Mouse (Mus musculus) G1E (cell line): Measurements from ENCODE around the gene Foxl1. TPM values are rescaled to one million over a fixed set of nuclear protein-coding genes. Genes with fewer than 3 reads are reported as not detected.

Experiments
- ATAC-seq: 2 replicates; pipeline ENCODE4 v1.8.0; 2016; ENCODE audit warnings: mild to moderate bottlenecking; ENCODE audit not compliant: insufficient number of reproducible peaks, poor library complexity, low FRiP score, severe bottlenecking; ENCODE audit errors: extremely low read depth
- DNase-seq: peaks from one replicate; pipeline ENCODE4 v3.0.0; 2012; ENCODE audit warnings: low spot score
- H3K27me3 ChIP-seq: 2 replicates; pipeline ENCODE4 v1.6.1; 2012; ENCODE audit warnings: mild to moderate bottlenecking, low read length, inconsistent platforms; ENCODE audit not compliant: insufficient read depth
- H3K36me3 ChIP-seq: replicated peaks from 2 replicates; pipeline ENCODE3; 2012; ENCODE audit warnings: mild to moderate bottlenecking, inconsistent platforms
- H3K4me1 ChIP-seq: 2 replicates; pipeline ENCODE4 v1.6.1; 2012; ENCODE audit warnings: low read depth, low read length, inconsistent platforms, mixed read lengths; ENCODE audit not compliant: insufficient read depth
- H3K4me3 ChIP-seq: 2 replicates; pipeline ENCODE4 v1.5.1; 2012; ENCODE audit warnings: low read depth, mild to moderate bottlenecking, inconsistent platforms, low read length, moderate library complexity, mixed read lengths
- H3K9me3 ChIP-seq: replicated peaks from 2 replicates; pipeline ENCODE4 v1.6.1; 2012; ENCODE audit warnings: inconsistent platforms
- CTCF ChIP-seq: IDR thresholded peaks from 2 replicates; pipeline ENCODE4 v1.5.1; 2012; ENCODE audit warnings: low read depth, low read length, inconsistent platforms, mixed read lengths
- GATA1 ChIP-seq: IDR thresholded peaks from 2 replicates; pipeline ENCODE4 v1.6.1; 2012; ENCODE audit warnings: borderline replicate concordance, low read length, inconsistent platforms, mixed read lengths
- GATA2 ChIP-seq: IDR thresholded peaks from 2 replicates; pipeline ENCODE4 v1.6.1; 2012; ENCODE audit warnings: low read depth, low read length, inconsistent platforms, borderline replicate concordance
- POLR2AphosphoS5 ChIP-seq: IDR thresholded peaks from 2 replicates; pipeline ENCODE4 v1.6.1; 2012; ENCODE audit warnings: low read depth, low read length, inconsistent platforms; ENCODE audit not compliant: insufficient replicate concordance
- TAL1 ChIP-seq: conservative IDR thresholded peaks from 2 replicates; pipeline ENCODE4 v1.6.1; 2012; ENCODE audit warnings: low read depth, low read length, inconsistent platforms, mixed read lengths
- polyA plus RNA-seq: library from polyadenylated mRNA; stranded (reverse); fragments of >175 nt; gene quantifications from 2 replicates; pipeline ENCODE4 v1.2.3, GENCODE M21; 2012
- total RNA-seq, 2 experiments: library from RNA; stranded (forward) in 1 of 2; stranded (reverse) in 1 of 2; fragments of 200-1000 nt in 1 of 2; fragments of >200 nt in 1 of 2; fragmentation: Nextera tagmentation in 1 of 2; gene quantifications; 2 replicates each; pipeline ENCODE4 v1.2.3; 2014 to 2017

Gene Foxl1
- total and polyA plus RNA-seq, 3 experiments, result not detected

DNA sequence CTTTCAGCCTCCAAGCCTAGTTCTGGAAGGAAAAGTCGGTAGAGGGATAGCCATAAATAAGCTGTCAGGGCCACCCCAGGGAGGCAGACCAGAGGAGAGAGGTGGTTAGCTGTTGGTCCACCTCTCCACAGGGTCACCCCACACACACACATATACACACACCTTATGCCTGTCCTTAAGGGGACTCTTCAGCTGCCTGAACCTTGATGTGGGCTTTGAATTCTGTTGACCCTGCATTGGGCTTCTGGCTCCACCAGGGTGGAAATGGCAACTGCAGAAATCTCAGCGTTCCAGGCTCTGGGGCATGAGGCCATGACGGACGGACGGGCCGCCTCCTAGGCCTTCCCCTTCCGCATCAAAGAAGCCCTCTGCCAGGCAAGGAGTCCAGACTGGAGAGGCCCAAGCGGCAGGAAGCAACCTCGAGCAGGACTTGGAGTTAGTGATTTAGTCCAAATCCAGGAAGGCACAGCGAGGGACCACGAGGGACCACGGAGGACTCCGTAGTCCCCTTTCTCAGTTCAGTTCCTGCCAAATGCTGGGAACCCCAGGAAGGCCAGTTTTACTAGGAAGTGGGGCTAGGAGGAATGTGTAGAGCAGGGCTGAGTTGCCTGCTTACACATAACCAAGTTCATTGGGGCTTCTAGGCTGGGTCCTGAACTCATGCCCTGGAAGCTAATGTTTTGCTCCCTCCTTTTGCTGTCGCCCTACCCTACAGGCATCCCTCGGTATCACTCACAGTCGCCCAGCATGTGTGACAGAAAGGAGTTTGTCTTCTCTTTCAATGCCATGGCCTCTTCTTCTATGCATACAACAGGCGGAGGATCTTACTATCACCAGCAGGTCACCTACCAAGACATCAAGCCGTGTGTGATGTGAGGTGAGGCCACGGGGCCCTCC, 41.5 kb upstream of the Foxl1 start:
- no peak overlapping the region for H3K4me3 ChIP-seq
- H3K36me3 ChIP-seq, result no peaks in the 10 kb centered on the region
- no peaks in the 10 kb centered on the region for H3K4me1 ChIP-seq
- TF ChIP-seq GATA2, result no peak
- no peak for TF ChIP-seq POLR2AphosphoS5
- TF ChIP-seq GATA1, result no peak
- no peak for TF ChIP-seq CTCF
- TF ChIP-seq TAL1, result no peak
- ATAC-seq (no peak), DNase-seq (no peak)
- peaks cover 74% of the 10 kb centered on the region for H3K9me3 ChIP-seq
- peaks cover 14% of the 10 kb centered on the region; the same call in 1 of the 2 replicates for H3K27me3 ChIP-seq

DNA sequence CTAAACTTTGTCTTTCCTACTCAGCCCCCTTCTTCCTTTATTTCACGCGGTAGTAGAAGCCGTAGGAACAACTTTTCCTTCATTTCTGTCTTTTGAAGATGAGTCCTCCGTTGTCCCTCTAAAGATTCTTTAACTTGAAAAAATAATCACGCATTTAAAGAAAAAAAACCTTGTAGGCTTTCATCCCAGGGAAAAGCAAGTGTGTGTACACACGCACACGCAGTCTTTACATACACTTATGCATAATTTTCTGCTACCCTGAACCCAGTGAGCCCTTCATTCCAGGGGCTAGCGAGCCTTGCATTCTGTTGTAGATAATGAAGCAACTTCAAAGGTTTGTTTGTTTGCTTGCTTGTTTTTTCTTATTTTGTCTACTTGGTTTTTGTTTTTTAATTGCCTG, 39.5 kb upstream of the Foxl1 start:
- H3K9me3 ChIP-seq, result peaks cover 54% of the 10 kb centered on the region
- H3K4me1 ChIP-seq, result 0 out of 2 replicates have a peak, but pooled peaks cover 3% of the 10 kb centered on the region
- peaks cover 20% of the 10 kb centered on the region; the same call in 1 of the 2 replicates for H3K27me3 ChIP-seq
- no peaks in the 10 kb centered on the region for H3K36me3 ChIP-seq
- no peak for DNase-seq
- H3K4me3 ChIP-seq, result no peak overlapping the region
- ATAC-seq, result no peak
- TF ChIP-seq TAL1 (no peak), GATA2 (no peak), GATA1 (no peak), CTCF (no peak), POLR2AphosphoS5 (no peak)

DNA sequence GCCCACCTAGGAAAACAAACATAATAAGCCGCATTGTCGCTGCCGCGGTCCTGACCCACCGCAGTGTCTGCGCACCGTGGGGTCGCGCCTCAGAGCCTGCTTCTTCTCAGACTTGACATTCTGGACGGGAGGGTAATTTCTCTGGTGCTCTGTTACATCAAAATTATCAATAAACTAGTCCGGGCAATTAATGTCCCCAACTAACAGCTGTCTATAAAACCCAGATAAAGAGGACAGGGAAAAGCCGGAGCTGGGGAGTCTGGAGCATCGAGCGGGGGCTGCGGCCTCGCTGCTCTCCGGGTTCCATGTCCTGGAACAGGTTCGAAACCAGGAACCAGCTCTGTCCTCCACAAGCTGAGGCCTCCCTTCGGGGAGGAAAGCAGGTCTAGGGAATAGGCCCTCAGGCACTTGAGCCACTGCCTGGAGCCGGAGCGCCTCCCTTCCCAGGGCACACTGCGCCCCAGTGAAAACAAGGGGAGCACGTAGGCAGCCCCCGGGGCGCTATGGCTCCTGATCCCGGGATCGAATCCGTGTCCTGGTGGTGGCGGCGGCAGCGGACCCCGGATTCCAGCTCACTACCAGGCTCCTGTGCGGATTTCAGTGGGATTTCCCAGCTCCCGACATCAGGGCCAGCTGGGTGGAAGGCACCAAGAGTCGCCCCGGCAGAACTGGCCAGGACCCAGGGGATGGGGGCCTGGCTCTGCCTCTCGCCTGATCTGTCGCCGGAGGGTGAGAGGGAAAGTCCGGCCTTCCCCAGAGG, 38.7 kb upstream of the Foxl1 start:
- Histone ChIP-seq H3K27me3 (peaks cover 20% of the 10 kb centered on the region; the same call in 1 of the 2 replicates), H3K36me3 (no peaks in the 10 kb centered on the region), H3K4me1 (0 out of 2 replicates have a peak, but pooled peaks cover 3% of the 10 kb centered on the region), H3K9me3 (peaks cover 47% of the 10 kb centered on the region), H3K4me3 (no peak overlapping the region)
- no peak for DNase-seq
- TF ChIP-seq CTCF (no peak), GATA2 (no peak), GATA1 (no peak), TAL1 (no peak), POLR2AphosphoS5 (no peak)
- no peak for ATAC-seq

DNA sequence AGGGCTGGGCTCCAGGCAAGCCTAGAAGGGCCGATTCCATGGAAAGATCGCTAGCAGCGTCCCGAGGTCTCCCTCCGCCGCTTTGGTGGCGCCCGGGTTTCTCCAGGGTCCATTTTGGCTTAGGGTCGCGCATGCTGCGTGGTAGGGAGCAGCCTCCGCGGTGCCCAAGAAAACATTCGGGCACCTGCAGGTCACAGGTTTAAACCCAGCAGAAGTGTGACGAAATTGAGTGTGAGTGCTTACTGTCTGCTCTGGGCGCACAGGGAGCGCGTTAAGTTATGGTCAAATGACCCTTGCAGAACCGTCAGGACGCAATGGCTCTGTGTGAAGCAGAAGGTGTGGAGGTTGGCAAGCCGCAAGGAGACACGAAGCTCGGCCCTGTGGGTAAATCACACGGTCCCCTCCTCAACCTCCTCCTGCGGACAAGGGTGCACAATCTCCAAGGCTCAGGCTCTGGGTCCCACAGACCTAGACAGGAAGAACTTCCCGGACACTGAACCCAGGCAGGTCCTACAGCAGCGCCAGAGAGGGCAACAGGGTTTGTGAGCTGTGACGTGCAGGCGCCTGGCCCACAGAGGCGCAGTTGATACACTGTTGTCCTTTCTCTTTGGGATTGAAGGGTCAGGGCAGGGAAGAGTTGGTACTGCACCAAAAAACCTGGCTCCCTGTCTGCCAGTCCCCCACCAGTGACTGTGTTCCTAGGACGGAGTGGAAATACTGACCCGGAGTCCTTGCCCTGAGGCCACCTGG, 37.9 kb upstream of the Foxl1 start:
- Histone ChIP-seq H3K4me3 (no peak overlapping the region), H3K4me1 (0 out of 2 replicates have a peak, but pooled peaks cover 3% of the 10 kb centered on the region)
- no peak for DNase-seq

DNA sequence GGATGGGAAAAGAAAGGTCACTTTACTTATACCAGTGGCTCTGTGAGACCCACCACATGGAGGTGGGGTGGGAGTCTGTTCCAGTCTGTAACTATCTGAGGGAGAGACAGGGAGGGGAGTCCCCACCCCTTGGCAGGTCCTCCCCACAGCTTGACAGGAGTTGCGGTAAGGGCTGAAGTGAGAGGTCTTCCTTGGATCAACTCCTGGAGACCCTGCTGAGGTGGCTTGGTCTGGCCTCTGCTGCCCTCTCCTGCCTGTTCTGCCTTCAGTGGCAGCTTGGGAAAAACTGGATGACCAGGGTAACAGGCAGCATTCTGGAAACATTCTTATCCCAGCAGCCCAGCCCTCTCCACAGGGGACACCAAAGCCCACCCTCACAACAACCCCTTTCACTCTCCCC, 37.0 kb upstream of the Foxl1 start:
- TF ChIP-seq TAL1, result no peak
- no peak for TF ChIP-seq CTCF
- no peak for TF ChIP-seq GATA2
- TF ChIP-seq POLR2AphosphoS5, result no peak
- Histone ChIP-seq H3K36me3 (peaks cover 1% of the 10 kb centered on the region), H3K9me3 (peaks cover 30% of the 10 kb centered on the region), H3K27me3 (peaks cover 20% of the 10 kb centered on the region; the same call in 1 of the 2 replicates), H3K4me1 (0 out of 2 replicates have a peak, but pooled peaks cover 3% of the 10 kb centered on the region), H3K4me3 (no peak overlapping the region)
- DNase-seq (no peak), ATAC-seq (no peak)

More for the DNA sequence above, 37.9 kb upstream of the Foxl1 start:
- Histone ChIP-seq H3K36me3 (no peaks in the 10 kb centered on the region), H3K9me3 (peaks cover 39% of the 10 kb centered on the region), H3K27me3 (peaks cover 20% of the 10 kb centered on the region; the same call in 1 of the 2 replicates)
- TF ChIP-seq GATA2 (no peak), POLR2AphosphoS5 (no peak), TAL1 (no peak), CTCF (no peak), GATA1 (no peak)
- ATAC-seq, result no peak
